Mouse (Mus musculus) olfactory bulb, adult 2 months (tissue): ENCODE data around the gene Six1.

ENCODE experiments used
- CTCF ChIP-seq: fragments of 200-500 bp; IDR thresholded peaks from 2 replicates; pipeline ENCODE4 v1.5.1; 2012; ENCODE audit warnings: low read depth, mild to moderate bottlenecking, low read length, moderate library complexity; ENCODE audit not compliant: insufficient read depth
- POLR2A ChIP-seq: fragments of 200-500 bp; IDR thresholded peaks from 2 replicates; pipeline ENCODE4 v1.6.1; 2012; ENCODE audit warnings: mild to moderate bottlenecking, low read depth, low read length, moderate library complexity; ENCODE audit not compliant: insufficient read depth

DNA sequence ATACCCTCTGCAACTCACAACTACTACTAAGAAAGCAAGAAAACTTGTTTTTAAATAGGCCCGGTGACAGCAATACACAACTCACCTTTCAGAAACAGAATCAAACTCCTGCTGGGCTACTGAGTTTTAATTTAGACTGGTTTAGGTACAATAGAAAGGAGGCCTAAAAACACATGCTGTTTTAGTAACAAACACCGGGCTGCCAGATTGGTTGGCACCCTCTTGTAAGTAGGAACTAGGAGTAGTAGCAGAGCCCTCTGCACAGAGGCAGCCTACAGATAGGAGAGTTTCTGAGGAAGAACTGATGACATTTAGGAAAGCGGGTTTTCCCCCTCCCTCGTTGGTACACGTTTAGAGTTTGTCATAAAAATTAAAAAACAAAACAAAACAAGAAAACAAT lies 11.3 kb downstream of the Six1 start:
- TF ChIP-seq CTCF (no peak), POLR2A (no peak)
